Mouse (Mus musculus): ENCODE measurements at regions not wholly inside any gene's neighbourhood (a gene's known extent, or its start where the extent isn't known, plus 50 kb on each side); places are given as distances from the start of the nearest gene placed in this dataset.

DNA sequence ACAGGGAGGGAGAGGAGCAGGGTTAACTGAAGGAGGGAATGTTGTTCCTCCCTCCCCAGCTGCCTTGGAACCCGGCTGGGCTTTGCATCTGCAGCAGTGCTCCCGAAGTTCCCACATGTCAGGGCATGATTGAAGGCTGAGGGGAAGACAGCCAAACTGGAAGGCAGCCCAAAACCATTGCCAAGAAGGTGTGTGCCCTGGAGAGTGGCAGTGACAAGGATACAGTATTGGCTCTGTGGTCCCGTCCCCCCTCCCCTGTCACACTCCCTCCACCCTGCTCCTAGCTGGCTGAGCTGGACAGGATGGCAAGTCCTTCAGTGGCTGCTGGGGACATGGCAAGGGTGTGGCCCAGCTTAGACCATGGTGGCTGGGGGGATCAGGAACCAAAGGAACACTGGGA lies 79.1 kb downstream of the Cyp26b1 start:
- H3K4me1 ChIP-seq (replicated peaks; ENCODE audit: low read depth, low read length): 0 out of 2 replicates have a peak, but pooled peaks cover 4% of the 10 kb centered on the region
- no peak for TF ChIP-seq POU5F1 (IDR thresholded peaks at IDR 0.05; ENCODE audit: borderline replicate concordance, low read length)
- TF ChIP-seq NANOG (IDR thresholded peaks at IDR 0.05; ENCODE audit: borderline replicate concordance, low read length): no peak
- TF ChIP-seq CTCF (conservative IDR thresholded peaks at IDR 0.05; ENCODE audit: low read length): no peak
- no peaks in the 10 kb centered on the region for H3K36me3 ChIP-seq (ENCODE audit: insufficient read depth, low read length)
- H3K9me3 ChIP-seq (ENCODE audit: low read length): no peaks in the 10 kb centered on the region
- peaks cover 3% of the 10 kb centered on the region; the same call in 1 of the 2 replicates for H3K27me3 ChIP-seq (ENCODE audit: insufficient read depth, low read length)
- H3K4me3 ChIP-seq (replicated peaks; ENCODE audit: low read length): no peak overlapping the region

DNA sequence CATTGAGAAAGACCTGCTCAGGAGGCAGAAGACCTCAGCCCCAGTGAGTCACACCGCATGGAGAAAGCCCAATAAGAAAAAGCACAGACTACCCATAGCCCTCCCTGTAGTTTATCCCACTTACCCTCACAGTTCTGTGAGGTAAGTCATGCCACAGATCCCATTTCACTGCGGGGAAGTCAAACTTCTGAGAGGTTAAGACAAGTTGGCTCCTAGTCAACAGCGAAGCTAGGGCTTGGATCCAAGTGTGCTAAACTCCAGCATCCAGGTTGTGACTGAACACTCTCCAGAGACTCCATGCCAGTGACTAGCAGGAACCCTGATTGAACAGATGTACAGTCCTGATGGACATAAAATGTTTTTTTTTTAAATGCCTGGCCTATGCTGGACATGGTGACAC lies 85.1 kb downstream of the Cyp26b1 start:
- Histone ChIP-seq H3K36me3 (ENCODE audit: insufficient read depth, low read length) (no peaks in the 10 kb centered on the region), H3K4me3 (replicated peaks; ENCODE audit: low read length) (no peak overlapping the region), H3K9me3 (ENCODE audit: low read length) (no peaks in the 10 kb centered on the region), H3K27me3 (ENCODE audit: insufficient read depth, low read length) (no peaks in the 10 kb centered on the region; the same call in 1 of the 2 replicates), H3K4me1 (replicated peaks; ENCODE audit: low read depth, low read length) (peaks cover 6% of the 10 kb centered on the region)
- TF ChIP-seq NANOG (IDR thresholded peaks at IDR 0.05; ENCODE audit: borderline replicate concordance, low read length): no peak
- TF ChIP-seq CTCF (conservative IDR thresholded peaks at IDR 0.05; ENCODE audit: low read length): no peak
- no peak for TF ChIP-seq POU5F1 (IDR thresholded peaks at IDR 0.05; ENCODE audit: borderline replicate concordance, low read length)

DNA sequence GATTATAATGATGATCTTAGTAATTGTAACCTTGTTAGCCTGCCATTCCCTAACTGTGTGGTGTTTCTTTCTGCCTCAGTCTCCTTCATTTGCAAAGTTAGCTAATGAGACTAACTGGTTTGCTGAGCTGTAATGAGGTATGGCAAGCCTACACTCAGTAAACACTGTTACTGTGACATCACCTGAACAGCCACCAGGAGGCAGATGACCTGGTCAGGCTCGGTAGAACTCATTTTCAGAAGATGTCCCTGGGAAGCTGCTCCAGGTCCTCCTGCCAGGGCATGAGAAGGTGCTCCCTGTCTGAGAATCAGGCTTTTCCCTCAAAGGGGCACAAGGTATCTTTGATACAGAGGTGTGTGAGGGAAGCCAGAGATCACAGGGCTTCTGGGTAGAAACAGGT lies 87.0 kb downstream of the Cyp26b1 start:
- Histone ChIP-seq H3K36me3 (ENCODE audit: insufficient read depth, low read length) (no peaks in the 10 kb centered on the region), H3K9me3 (ENCODE audit: low read length) (no peaks in the 10 kb centered on the region), H3K27me3 (ENCODE audit: insufficient read depth, low read length) (no peaks in the 10 kb centered on the region; the same call in 1 of the 2 replicates), H3K4me3 (replicated peaks; ENCODE audit: low read length) (no peak overlapping the region), H3K4me1 (replicated peaks; ENCODE audit: low read depth, low read length) (peaks cover 7% of the 10 kb centered on the region)
- TF ChIP-seq NANOG (IDR thresholded peaks at IDR 0.05; ENCODE audit: borderline replicate concordance, low read length) (no peak), CTCF (conservative IDR thresholded peaks at IDR 0.05; ENCODE audit: low read length) (0 out of 2 replicates have a peak, but pooled peaks have one; percentile 18), POU5F1 (IDR thresholded peaks at IDR 0.05; ENCODE audit: borderline replicate concordance, low read length) (no peak)

DNA sequence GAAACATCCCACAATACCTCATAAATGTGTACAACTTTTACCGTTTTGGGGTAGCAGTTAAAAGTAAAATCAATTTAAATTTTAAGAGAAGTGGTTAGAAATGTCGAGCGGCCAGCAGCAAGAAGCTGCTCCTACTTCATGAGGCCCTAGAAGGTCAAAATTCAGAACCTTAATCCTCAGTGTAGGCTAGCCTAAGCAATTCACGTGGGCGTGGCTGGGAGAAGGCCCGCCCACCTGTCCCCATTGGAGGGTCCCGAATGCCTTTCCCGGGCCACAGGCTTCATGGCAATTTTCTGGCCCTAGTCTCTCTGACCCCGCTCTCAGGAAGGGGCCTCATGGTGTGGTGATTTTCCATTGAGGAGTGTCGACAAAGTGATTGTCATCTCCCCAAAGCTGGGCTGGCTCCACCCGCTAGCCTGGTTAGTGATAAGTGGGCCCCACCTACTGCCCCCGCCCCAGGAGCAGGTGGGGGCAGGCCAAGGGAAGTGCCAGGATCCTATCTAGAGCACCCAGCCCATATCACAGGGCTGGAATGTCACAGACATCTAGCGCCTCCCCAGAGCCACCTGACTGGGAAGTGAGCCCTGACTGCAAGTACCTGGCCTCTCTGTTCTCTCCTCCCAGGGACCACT lies 93.3 kb downstream of the Cyp26b1 start:
- no peaks in the 10 kb centered on the region for H3K36me3 ChIP-seq (ENCODE audit: insufficient read depth, low read length)
- no peak for TF ChIP-seq CTCF (conservative IDR thresholded peaks at IDR 0.05; ENCODE audit: low read length)
- no peak for TF ChIP-seq NANOG (IDR thresholded peaks at IDR 0.05; ENCODE audit: borderline replicate concordance, low read length)
- no peak for TF ChIP-seq POU5F1 (IDR thresholded peaks at IDR 0.05; ENCODE audit: borderline replicate concordance, low read length)
- no peak overlapping the region for H3K4me3 ChIP-seq (replicated peaks; ENCODE audit: low read length)
- H3K9me3 ChIP-seq (ENCODE audit: low read length): no peaks in the 10 kb centered on the region
- H3K27me3 ChIP-seq (ENCODE audit: insufficient read depth, low read length): peaks cover 8% of the 10 kb centered on the region; the same call in 1 of the 2 replicates
- H3K4me1 ChIP-seq (replicated peaks; ENCODE audit: low read depth, low read length): peaks cover 25% of the 10 kb centered on the region

DNA sequence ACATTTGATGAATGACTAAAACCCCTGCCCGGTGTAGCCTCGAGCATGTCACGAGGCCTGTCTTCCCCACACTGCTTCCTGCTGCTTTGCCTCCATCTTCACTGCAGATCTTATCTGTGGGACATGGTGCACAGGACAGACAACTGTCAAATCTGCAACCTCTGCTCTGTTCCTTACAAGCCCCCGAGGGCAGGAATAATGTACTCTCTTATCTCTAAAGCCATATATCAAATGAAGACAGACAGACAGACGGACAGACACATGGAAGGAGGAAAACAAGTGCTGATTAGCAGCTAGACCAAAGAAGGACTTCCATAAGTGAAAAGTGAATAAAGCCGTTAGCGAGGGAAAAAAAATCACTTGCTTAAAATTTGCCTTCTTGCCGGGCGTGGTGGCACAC lies 95.6 kb downstream of the Cyp26b1 start:
- H3K4me3 ChIP-seq (replicated peaks; ENCODE audit: low read length): no peak overlapping the region
- peaks cover 18% of the 10 kb centered on the region for H3K4me1 ChIP-seq (replicated peaks; ENCODE audit: low read depth, low read length)
- no peaks in the 10 kb centered on the region for H3K36me3 ChIP-seq (ENCODE audit: insufficient read depth, low read length)
- no peaks in the 10 kb centered on the region for H3K9me3 ChIP-seq (ENCODE audit: low read length)
- TF ChIP-seq CTCF (conservative IDR thresholded peaks at IDR 0.05; ENCODE audit: low read length) (no peak), POU5F1 (IDR thresholded peaks at IDR 0.05; ENCODE audit: borderline replicate concordance, low read length) (no peak), NANOG (IDR thresholded peaks at IDR 0.05; ENCODE audit: borderline replicate concordance, low read length) (no peak)
- peaks cover 9% of the 10 kb centered on the region; the same call in 1 of the 2 replicates for H3K27me3 ChIP-seq (ENCODE audit: insufficient read depth, low read length)

DNA sequence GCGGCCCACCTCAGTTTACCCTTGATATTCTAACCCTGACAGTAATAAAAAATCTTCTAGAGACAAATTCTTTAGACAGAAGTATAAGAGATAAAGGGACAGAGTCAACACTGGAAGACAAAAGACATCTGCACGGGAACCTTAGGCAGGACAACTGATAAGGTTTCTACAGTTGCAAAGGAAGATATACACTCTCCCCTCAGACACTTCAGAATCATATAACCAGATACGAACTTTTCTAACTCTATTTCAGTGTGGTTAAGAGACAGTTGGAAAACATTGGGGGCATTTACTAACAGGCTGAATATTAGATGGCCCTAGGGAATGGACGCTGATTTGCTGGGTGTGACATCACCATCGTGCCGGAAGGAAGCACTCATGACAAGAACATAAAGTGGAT lies 100.0 kb downstream of the Cyp26b1 start:
- Histone ChIP-seq H3K4me1 (replicated peaks; ENCODE audit: low read depth, low read length) (peaks cover 10% of the 10 kb centered on the region; the same call in 1 of the 2 replicates), H3K36me3 (ENCODE audit: insufficient read depth, low read length) (no peaks in the 10 kb centered on the region), H3K27me3 (ENCODE audit: insufficient read depth, low read length) (0 out of 2 replicates have a peak, but pooled peaks cover 2% of the 10 kb centered on the region)

DNA sequence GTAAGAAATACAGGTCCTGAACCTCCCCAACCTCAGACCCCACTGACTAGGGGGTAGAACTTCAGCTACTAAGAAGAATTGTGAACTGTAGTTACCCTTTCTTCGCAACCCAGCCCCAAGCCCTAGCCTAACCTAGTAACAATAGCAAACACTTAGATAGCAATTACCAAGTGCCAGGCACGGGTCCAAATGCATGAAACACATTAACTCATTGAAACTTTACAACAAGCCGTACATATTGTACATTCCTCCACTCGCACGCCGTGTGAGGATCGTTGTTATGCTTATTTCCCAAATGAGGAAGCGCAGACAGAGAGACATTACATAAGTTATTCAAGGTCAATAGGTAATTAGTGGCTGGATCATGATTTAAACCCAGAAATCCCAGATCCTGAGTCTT lies 100.5 kb downstream of the Cyp26b1 start:
- H3K36me3 ChIP-seq (ENCODE audit: insufficient read depth, low read length): no peaks in the 10 kb centered on the region
- TF ChIP-seq NANOG (IDR thresholded peaks at IDR 0.05; ENCODE audit: borderline replicate concordance, low read length) (peak; percentile 53; the same call in 1 of the 2 replicates), CTCF (conservative IDR thresholded peaks at IDR 0.05; ENCODE audit: low read length) (no peak), POU5F1 (IDR thresholded peaks at IDR 0.05; ENCODE audit: borderline replicate concordance, low read length) (no peak)
- no peaks in the 10 kb centered on the region for H3K9me3 ChIP-seq (ENCODE audit: low read length)
- no peak overlapping the region for H3K4me3 ChIP-seq (replicated peaks; ENCODE audit: low read length)
- peaks cover 2% of the 10 kb centered on the region; the same call in 1 of the 2 replicates for H3K27me3 ChIP-seq (ENCODE audit: insufficient read depth, low read length)
- peaks cover 10% of the 10 kb centered on the region; the same call in 1 of the 2 replicates for H3K4me1 ChIP-seq (replicated peaks; ENCODE audit: low read depth, low read length)

More for the DNA sequence above, 100.0 kb downstream of the Cyp26b1 start:
- TF ChIP-seq CTCF (conservative IDR thresholded peaks at IDR 0.05; ENCODE audit: low read length) (no peak), POU5F1 (IDR thresholded peaks at IDR 0.05; ENCODE audit: borderline replicate concordance, low read length) (no peak)
- Histone ChIP-seq H3K9me3 (ENCODE audit: low read length) (no peaks in the 10 kb centered on the region), H3K4me3 (replicated peaks; ENCODE audit: low read length) (no peak overlapping the region)

DNA sequence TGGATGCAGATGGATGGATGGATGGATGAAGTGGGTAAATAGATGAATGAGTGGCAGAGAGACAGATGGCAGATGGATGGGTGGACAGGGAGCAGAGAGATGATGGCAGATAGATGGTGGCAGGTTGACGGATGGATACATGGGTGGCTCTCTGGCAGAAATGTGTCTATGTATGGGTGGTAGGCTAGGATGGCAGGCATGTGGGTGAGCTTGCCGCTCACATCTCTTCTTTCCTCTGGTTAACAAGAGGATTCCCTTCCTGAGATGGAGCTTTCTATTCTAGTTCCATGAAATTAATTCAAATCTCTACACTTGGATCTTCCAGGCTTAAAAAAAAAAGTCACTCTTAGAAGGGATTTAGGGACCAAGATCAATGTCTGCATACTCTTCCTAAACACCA lies 101.1 kb downstream of the Cyp26b1 start:
- Histone ChIP-seq H3K4me3 (replicated peaks; ENCODE audit: low read length) (no peak overlapping the region), H3K36me3 (ENCODE audit: insufficient read depth, low read length) (no peaks in the 10 kb centered on the region), H3K9me3 (ENCODE audit: low read length) (no peaks in the 10 kb centered on the region), H3K27me3 (ENCODE audit: insufficient read depth, low read length) (peaks cover 2% of the 10 kb centered on the region; the same call in 1 of the 2 replicates), H3K4me1 (replicated peaks; ENCODE audit: low read depth, low read length) (peaks cover 10% of the 10 kb centered on the region; the same call in 1 of the 2 replicates)
- TF ChIP-seq CTCF (conservative IDR thresholded peaks at IDR 0.05; ENCODE audit: low read length): no peak
- no peak for TF ChIP-seq POU5F1 (IDR thresholded peaks at IDR 0.05; ENCODE audit: borderline replicate concordance, low read length)
- no peak for TF ChIP-seq NANOG (IDR thresholded peaks at IDR 0.05; ENCODE audit: borderline replicate concordance, low read length)

All from E14TG2a.4 (cell line).